Mouse (Mus musculus) intestine, postnatal 0 days (tissue): ENCODE measurements around the gene Lonp1. TPM values are rescaled to one million over a fixed set of nuclear protein-coding genes. Genes with fewer than 3 reads are reported as not detected.

Source experiments
- ATAC-seq: fragments of 200-750 bp; cut with Nextera tagmentation; 2 replicates; pipeline ENCODE4 v1.8.0; 2017; ENCODE audit warnings: mild to moderate bottlenecking, moderate TSS enrichment, moderate library complexity
- H3K27ac ChIP-seq: fragments of 300-500 bp; sonication (generic); 2 replicates; pipeline ENCODE4 v1.5.1; 2014; ENCODE audit warnings: mild to moderate bottlenecking, low read depth, low read length, moderate library complexity
- H3K27me3 ChIP-seq: fragments of 300-500 bp; sonication (generic); replicated peaks from 2 replicates; pipeline ENCODE4 v1.6.1; 2014; ENCODE audit warnings: low read length, mixed read lengths; ENCODE audit not compliant: control insufficient read depth, insufficient read depth
- H3K36me3 ChIP-seq: fragments of 300-500 bp; sonication (generic); 2 replicates; pipeline ENCODE4 v1.6.1; 2014; ENCODE audit warnings: mild to moderate bottlenecking, moderate library complexity; ENCODE audit not compliant: control insufficient read depth, insufficient read depth
- H3K4me1 ChIP-seq: fragments of 300-500 bp; sonication (generic); replicated peaks from 2 replicates; pipeline ENCODE4 v1.6.1; 2014; ENCODE audit warnings: antibody characterized with exemption, low read length, mixed read lengths; ENCODE audit not compliant: control insufficient read depth, insufficient read depth
- H3K4me2 ChIP-seq: fragments of 300-500 bp; sonication (generic); replicated peaks from 2 replicates; pipeline ENCODE4 v1.6.1; 2014; ENCODE audit warnings: low read depth, mild to moderate bottlenecking, moderate library complexity
- H3K4me3 ChIP-seq: fragments of 300-500 bp; sonication (generic); 2 replicates; pipeline ENCODE4 v1.5.1; 2014; ENCODE audit warnings: low read depth, low read length
- H3K9ac ChIP-seq: fragments of 300-500 bp; sonication (generic); 2 replicates; pipeline ENCODE4 v1.6.1; 2014; ENCODE audit warnings: mild to moderate bottlenecking, low read depth, low read length
- H3K9me3 ChIP-seq: fragments of 300-500 bp; sonication (generic); 2 replicates; pipeline ENCODE4 v1.6.1; 2016; ENCODE audit warnings: mixed run types; ENCODE audit not compliant: control insufficient read depth
- CTCF ChIP-seq: sonication (generic); IDR thresholded peaks from 2 replicates; pipeline ENCODE4 v1.5.1; 2016; ENCODE audit warnings: low read depth, mild to moderate bottlenecking, control low read depth, antibody characterized with exemption, moderate library complexity
- WGBS: fragments of 180-500 bp; shearing (Covaris S2); extraction: QIAGEN DNeasy Blood & Tissue Kit; methylation state at CpG from one replicate; pipeline ENCODE4 v1.1.7; 2014; 5-methylcytosine and 5-hydroxymethylcytosine counted together
- polyA plus RNA-seq: library from polyadenylated mRNA; unstranded; fragments of >200 nt; fragmentation: Nextera tagmentation; extraction: Ambion mirVana; gene quantifications from 2 replicates; pipeline ENCODE4 v1.2.1, GENCODE M21; 2015

Lonp1 gene
- polyA plus RNA-seq, 1 experiment from 2014 or later = 25.5 TPM

- H3K4me1 ChIP-seq = peaks cover 7% of the 10 kb centered on the region; the same call in 1 of the 2 replicates
- H3K27me3 ChIP-seq = no peaks in the 10 kb centered on the region
- TF ChIP-seq CTCF = no peak
- WGBS = 15% methylated on average over 14 of the region's 14 CpGs
- H3K4me3 ChIP-seq = no peak overlapping the region
- H3K9ac ChIP-seq = no peak overlapping the region
- peak overlapping the region; percentile 45; the same call in 1 of the 2 replicates for H3K4me2 ChIP-seq
- ATAC-seq = peak; percentile 26
- H3K27ac ChIP-seq = peak overlapping the region; percentile 66
- no peaks in the 10 kb centered on the region for H3K9me3 ChIP-seq
- peaks cover 31% of the 10 kb centered on the region for H3K36me3 ChIP-seq
Measured at GRCm38 (mm10) chr17:56611861-56612564, 14.7 kb downstream of the Lonp1 start.

- H3K27ac ChIP-seq = 0 out of 2 replicates have a peak overlapping the region, but pooled peaks have one; percentile 35
- TF ChIP-seq CTCF = no peak
- no peak for ATAC-seq
- WGBS = 65% methylated on average over 2 of the region's 2 CpGs
- H3K9me3 ChIP-seq = no peaks in the 10 kb centered on the region
- peaks cover 32% of the 10 kb centered on the region for H3K36me3 ChIP-seq
- no peak overlapping the region for H3K9ac ChIP-seq
- H3K27me3 ChIP-seq = no peaks in the 10 kb centered on the region
- H3K4me3 ChIP-seq = no peak overlapping the region
- peaks cover 7% of the 10 kb centered on the region; the same call in 1 of the 2 replicates for H3K4me1 ChIP-seq
- H3K4me2 ChIP-seq = no peak overlapping the region
Measured at GRCm38 (mm10) chr17:56611323-56611722, 15.4 kb downstream of the Lonp1 start.

GRCm38 (mm10) chr17:56609452-56610171 is 17.1 kb downstream of the Lonp1 start, which contains the start of gene 2410015M20Rik:
TSS of gene 2410015M20Rik (minus strand) at chr17:56609771.
- Histone ChIP-seq H3K36me3 (peaks cover 32% of the 10 kb centered on the region), H3K27me3 (no peaks in the 10 kb centered on the region), H3K27ac (peak within 1 kb of the TSS; percentile 60), H3K4me2 (peak within 1 kb of the TSS; percentile 83), H3K4me3 (peak within 1 kb of the TSS; percentile 50), H3K9me3 (no peaks in the 10 kb centered on the region), H3K9ac (peak within 1 kb of the TSS; percentile 63), H3K4me1 (peaks cover 4% of the 10 kb centered on the region; the same call in 1 of the 2 replicates)
- TF ChIP-seq CTCF = peak; percentile 86
- under 1% methylated on average over 44 of the region's 44 CpGs for WGBS
- ATAC-seq = peak; percentile 84

- peaks cover 39% of the 10 kb centered on the region for H3K36me3 ChIP-seq
- H3K4me3 ChIP-seq = peak overlapping the region; percentile 50
- peak overlapping the region; percentile 83 for H3K4me2 ChIP-seq
- no peak for TF ChIP-seq CTCF
- H3K9ac ChIP-seq = peak overlapping the region; percentile 63
- WGBS = 26% methylated on average over 5 of the region's 5 CpGs
- peak overlapping the region; percentile 60 for H3K27ac ChIP-seq
- no peaks in the 10 kb centered on the region for H3K27me3 ChIP-seq
- H3K4me1 ChIP-seq = 0 out of 2 replicates have a peak, but pooled peaks cover 4% of the 10 kb centered on the region
- ATAC-seq = no peak
- H3K9me3 ChIP-seq = no peaks in the 10 kb centered on the region
Measured at GRCm38 (mm10) chr17:56608699-56609098, 18.0 kb downstream of the Lonp1 start.

- H3K27me3 ChIP-seq = no peaks in the 10 kb centered on the region
- H3K9me3 ChIP-seq = no peaks in the 10 kb centered on the region
- no peak overlapping the region for H3K4me3 ChIP-seq
- 68% methylated on average over 3 of the region's 3 CpGs for WGBS
- H3K9ac ChIP-seq = no peak overlapping the region
- H3K36me3 ChIP-seq = peaks cover 50% of the 10 kb centered on the region
- H3K4me1 ChIP-seq = 0 out of 2 replicates have a peak, but pooled peaks cover 4% of the 10 kb centered on the region
- ATAC-seq = no peak
- H3K27ac ChIP-seq = no peak overlapping the region
- no peak overlapping the region for H3K4me2 ChIP-seq
- no peak for TF ChIP-seq CTCF
Measured at GRCm38 (mm10) chr17:56607521-56608062, 19.1 kb downstream of the Lonp1 start.

- no peak overlapping the region for H3K27ac ChIP-seq
- 0 out of 2 replicates have a peak, but pooled peaks cover 3% of the 10 kb centered on the region for H3K4me1 ChIP-seq
- H3K9ac ChIP-seq = no peak overlapping the region
- H3K4me3 ChIP-seq = no peak overlapping the region
- ATAC-seq = no peak
- H3K27me3 ChIP-seq = no peaks in the 10 kb centered on the region
- WGBS = 82% methylated on average over 9 of the region's 9 CpGs
- H3K9me3 ChIP-seq = no peaks in the 10 kb centered on the region
- H3K4me2 ChIP-seq = no peak overlapping the region
- H3K36me3 ChIP-seq = peaks cover 72% of the 10 kb centered on the region
- 0 out of 2 replicates have a peak, but pooled peaks have one; percentile 3 for TF ChIP-seq CTCF
Measured at GRCm38 (mm10) chr17:56605431-56605830, 21.3 kb downstream of the Lonp1 start.
